Mouse (Mus musculus): Measurements from ENCODE around the gene Hoxd11. TPM values are rescaled to one million over a fixed set of nuclear protein-coding genes. Genes with fewer than 3 reads are reported as not detected.
A peak's percentile ranks its signal among the peaks of the same experiment; 100 is the strongest.

Hoxd11 gene
- polyA plus RNA-seq, 1 experiment from 2014 or later, result 0.44 TPM

DNA sequence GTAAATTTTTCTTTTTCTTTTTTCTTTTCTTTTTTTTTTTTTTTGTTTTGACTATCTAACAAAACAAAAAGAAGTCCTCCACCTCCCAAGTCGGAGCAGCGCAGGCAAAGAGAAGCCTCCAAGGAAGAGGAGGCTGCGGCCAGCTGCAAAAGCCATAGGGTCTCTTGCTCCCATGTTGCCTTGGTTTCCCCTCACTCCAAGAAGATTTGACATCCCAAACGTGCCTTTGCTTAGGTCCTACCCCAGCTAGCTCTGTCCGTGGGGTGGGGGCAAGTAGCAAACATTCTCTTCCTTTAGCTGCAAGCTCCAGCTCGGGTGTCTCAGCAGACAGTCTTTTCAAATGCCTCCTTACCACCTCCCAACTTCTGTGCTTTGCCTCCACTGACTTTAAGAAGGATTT, 54.4 kb downstream of the Hoxd11 start:
- Histone ChIP-seq H3K36me3 (ENCODE audit: control insufficient read depth, insufficient read depth, low read length) (no peaks in the 10 kb centered on the region), H3K4me2 (no peak overlapping the region), H3K27ac (ENCODE audit: low read depth, low read length) (no peak overlapping the region), H3K27me3 (replicated peaks; ENCODE audit: control insufficient read depth, insufficient read depth, low read length) (peaks cover 98% of the 10 kb centered on the region), H3K9me3 (ENCODE audit: control insufficient read depth, low read length) (no peaks in the 10 kb centered on the region), H3K4me1 (replicated peaks; ENCODE audit: control insufficient read depth, insufficient read depth, low read length) (no peaks in the 10 kb centered on the region; the same call in 1 of the 2 replicates), H3K9ac (ENCODE audit: low read depth, low read length) (no peak overlapping the region), H3K4me3 (ENCODE audit: low read depth, low read length) (no peak overlapping the region)
- no peak for ATAC-seq (replicated peaks; ENCODE audit: low FRiP score)
- peak; percentile 32 for DNase-seq (ENCODE audit: low spot score)
- 3% methylated on average over 6 of the region's 6 CpGs for WGBS

DNA sequence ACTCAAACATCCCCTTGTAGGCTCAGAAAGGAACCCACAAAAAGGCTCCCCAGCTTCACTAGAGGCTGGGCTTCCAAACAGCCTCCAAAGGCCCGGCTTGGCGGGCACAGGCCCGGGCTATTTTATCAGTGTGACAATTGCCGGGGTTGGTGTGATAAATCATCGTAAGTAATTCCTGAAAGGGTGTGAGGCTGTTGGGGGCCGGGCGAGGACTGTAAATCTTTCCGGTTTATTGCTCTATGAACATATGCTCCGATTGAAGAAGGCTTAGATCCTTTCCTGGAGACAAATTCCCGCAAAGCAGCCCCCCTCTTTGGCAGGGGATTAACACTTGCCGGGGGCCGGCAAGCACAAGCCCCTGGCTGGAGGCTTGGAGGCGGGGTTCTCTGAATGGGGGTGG, 55.1 kb downstream of the Hoxd11 start:
- no peak overlapping the region for H3K9ac ChIP-seq (ENCODE audit: low read depth, low read length)
- H3K9me3 ChIP-seq (ENCODE audit: control insufficient read depth, low read length), result no peaks in the 10 kb centered on the region
- ATAC-seq (replicated peaks; ENCODE audit: low FRiP score), result no peak
- no peak overlapping the region for H3K27ac ChIP-seq (ENCODE audit: low read depth, low read length)
- H3K36me3 ChIP-seq (ENCODE audit: control insufficient read depth, insufficient read depth, low read length), result no peaks in the 10 kb centered on the region
- H3K27me3 ChIP-seq (replicated peaks; ENCODE audit: control insufficient read depth, insufficient read depth, low read length), result peaks cover 98% of the 10 kb centered on the region
- H3K4me1 ChIP-seq (replicated peaks; ENCODE audit: control insufficient read depth, insufficient read depth, low read length), result no peaks in the 10 kb centered on the region; the same call in 1 of the 2 replicates
- no peak overlapping the region for H3K4me2 ChIP-seq
- H3K4me3 ChIP-seq (ENCODE audit: low read depth, low read length), result no peak overlapping the region
- 5% methylated on average over 13 of the region's 13 CpGs for WGBS
- DNase-seq (ENCODE audit: low spot score), result peak; percentile 36

DNA sequence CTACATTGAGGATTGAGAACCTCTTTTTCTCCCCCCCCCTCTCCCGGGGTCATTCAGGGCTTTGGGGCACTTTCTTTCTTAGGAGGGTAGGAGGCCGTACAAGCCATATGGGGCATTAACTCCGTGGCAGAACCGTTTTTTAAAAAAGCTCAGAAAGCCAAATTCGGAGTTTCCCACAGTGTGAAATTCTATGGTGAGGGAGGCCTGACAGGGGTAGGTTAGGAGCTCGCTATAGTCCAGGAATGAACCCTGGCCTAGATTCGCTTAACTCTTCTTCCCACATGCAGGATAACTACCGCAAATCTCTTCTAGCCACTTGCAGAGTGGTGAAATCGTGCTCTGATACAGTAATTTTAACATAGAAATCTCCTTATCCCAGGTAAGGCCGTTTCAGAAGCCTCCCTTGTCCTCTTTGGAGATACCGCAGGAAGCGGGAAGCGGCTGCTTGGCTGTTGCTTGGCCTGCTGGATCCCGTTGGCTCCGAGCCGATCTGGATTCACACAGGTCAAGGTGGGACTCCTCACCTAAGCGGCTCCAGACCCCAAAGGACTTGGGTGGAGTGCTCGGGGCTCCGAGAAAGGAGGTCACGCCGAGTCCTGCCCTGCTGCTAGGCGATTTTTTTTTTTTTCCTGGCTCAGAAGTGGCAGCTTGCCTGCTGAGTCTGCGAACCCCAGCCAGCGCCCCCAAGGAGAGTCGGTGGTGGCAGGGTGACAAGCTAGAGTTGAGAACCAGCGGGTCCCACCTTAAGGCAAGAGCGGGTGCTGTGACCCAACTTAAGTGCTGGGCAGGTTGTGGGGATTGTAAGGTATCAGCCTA, 55.8 kb downstream of the Hoxd11 start:
- H3K27ac ChIP-seq (ENCODE audit: low read depth, low read length), result no peak overlapping the region

DNA sequence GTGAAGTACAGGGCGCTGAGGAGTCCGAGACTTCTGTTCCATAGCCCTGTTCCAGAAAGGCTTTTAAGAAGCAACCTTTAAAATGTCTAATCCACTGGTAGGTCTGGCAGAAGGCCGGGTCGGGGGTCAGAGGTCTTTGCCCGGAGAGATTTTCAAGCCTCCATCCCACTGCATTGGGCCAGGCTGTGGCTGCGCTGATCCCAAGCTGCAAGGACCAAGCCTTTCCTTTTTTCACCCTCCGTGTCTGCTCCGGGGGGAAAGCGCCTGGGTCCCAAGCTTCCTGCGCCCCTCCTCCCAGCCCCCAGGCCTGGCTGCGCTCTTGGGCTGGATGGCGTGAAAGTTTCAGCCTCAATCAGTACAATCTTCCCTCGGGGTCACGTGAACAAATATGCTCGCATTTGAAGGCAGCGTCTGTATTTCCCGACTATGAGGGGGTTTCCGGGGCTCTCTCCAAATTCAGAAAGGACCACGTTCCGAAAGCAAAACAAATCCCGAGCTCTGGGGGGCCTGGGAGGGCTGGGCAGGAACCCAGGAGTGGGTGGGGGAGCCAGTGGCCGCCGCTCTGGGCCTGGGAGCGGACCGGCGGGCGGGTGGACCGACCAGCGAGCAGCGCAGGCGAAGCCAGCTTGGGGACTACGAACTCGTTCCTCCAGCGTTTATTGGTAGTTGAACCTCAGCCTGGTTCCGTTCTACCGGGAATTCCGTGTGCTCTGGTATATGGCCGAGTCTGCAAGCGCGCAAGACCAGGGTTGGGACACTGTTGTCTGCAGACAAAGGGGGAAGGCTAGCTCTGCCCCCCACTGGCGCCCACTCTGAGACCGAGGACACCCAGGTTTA, 56.7 kb downstream of the Hoxd11 start:
- 2% methylated on average over 42 of the region's 42 CpGs for WGBS

More for the DNA sequence above, 55.8 kb downstream of the Hoxd11 start:
- H3K4me1 ChIP-seq (replicated peaks; ENCODE audit: control insufficient read depth, insufficient read depth, low read length), result no peaks in the 10 kb centered on the region; the same call in 1 of the 2 replicates
- no peak overlapping the region for H3K4me3 ChIP-seq (ENCODE audit: low read depth, low read length)
- H3K36me3 ChIP-seq (ENCODE audit: control insufficient read depth, insufficient read depth, low read length), result no peaks in the 10 kb centered on the region
- H3K9me3 ChIP-seq (ENCODE audit: control insufficient read depth, low read length), result no peaks in the 10 kb centered on the region
- DNase-seq (ENCODE audit: low spot score), result peak; percentile 42
- H3K27me3 ChIP-seq (replicated peaks; ENCODE audit: control insufficient read depth, insufficient read depth, low read length), result peaks cover 100% of the 10 kb centered on the region
- WGBS, result 6% methylated on average over 27 of the region's 27 CpGs
- no peak overlapping the region for H3K9ac ChIP-seq (ENCODE audit: low read depth, low read length)
- ATAC-seq (replicated peaks; ENCODE audit: low FRiP score), result no peak
- no peak overlapping the region; the same call in 1 of the 2 replicates for H3K4me2 ChIP-seq

More for the DNA sequence above, 56.7 kb downstream of the Hoxd11 start:
- ATAC-seq (replicated peaks; ENCODE audit: low FRiP score) (no peak), DNase-seq (ENCODE audit: low spot score) (peak; percentile 42)
- Histone ChIP-seq H3K4me1 (replicated peaks; ENCODE audit: control insufficient read depth, insufficient read depth, low read length) (no peaks in the 10 kb centered on the region; the same call in 1 of the 2 replicates), H3K4me3 (ENCODE audit: low read depth, low read length) (peak overlapping the region; percentile 19; the same call in 1 of the 2 replicates), H3K9me3 (ENCODE audit: control insufficient read depth, low read length) (no peaks in the 10 kb centered on the region), H3K4me2 (peak overlapping the region; percentile 32), H3K27ac (ENCODE audit: low read depth, low read length) (no peak overlapping the region), H3K9ac (ENCODE audit: low read depth, low read length) (no peak overlapping the region), H3K36me3 (ENCODE audit: control insufficient read depth, insufficient read depth, low read length) (no peaks in the 10 kb centered on the region), H3K27me3 (replicated peaks; ENCODE audit: control insufficient read depth, insufficient read depth, low read length) (peaks cover 100% of the 10 kb centered on the region)

MicroRNA genes within 50 kb of the gene (microRNA counts, 519-probe panel; counts per million panel counts)
- microRNA mmu-miR-10b, result 4,357 counts per million, percentile 27 among the panel's probes with 10 or more counts

Small RNA genes lying within 50 kb of the gene (microRNA-seq; reads per million reads assigned to microRNA genes)
- not detected for gene Gm44463 (ENCODE audit: borderline number of aligned reads)
- 7,115 reads per million, percentile 91 among the genes with 10 or more reads in this experiment for gene Mir10b (ENCODE audit: borderline number of aligned reads)

Other genes starting within 250 kb of the Hoxd11 start
- gene Lnpk, start 100.1 kb upstream of the Hoxd11 start, polyA plus RNA-seq (2014; fragmentation: Nextera tagmentation; extraction: Ambion mirVana), result 25.7 and 29.1 TPM in 2 replicates
- gene Evx2, start 20.0 kb upstream of the Hoxd11 start, polyA plus RNA-seq (2014; fragmentation: Nextera tagmentation; extraction: Ambion mirVana), result 0.12 TPM in 1 of 2 replicates, not detected in the other
- gene Hoxd13, start 11.2 kb upstream of the Hoxd11 start, polyA plus RNA-seq (2014; fragmentation: Nextera tagmentation; extraction: Ambion mirVana), result 0.06 and 0.45 TPM in 2 replicates
- gene Hoxd12, start 4.5 kb upstream of the Hoxd11 start, polyA plus RNA-seq (2014; fragmentation: Nextera tagmentation; extraction: Ambion mirVana), result 0.12 and 0.49 TPM in 2 replicates
- 0.09 and 0.30 TPM in 2 replicates for gene Hoxd10, start 12.4 kb downstream of the Hoxd11 start, polyA plus RNA-seq (2014; fragmentation: Nextera tagmentation; extraction: Ambion mirVana)
- gene Hoxd9, start 18.2 kb downstream of the Hoxd11 start, polyA plus RNA-seq (2014; fragmentation: Nextera tagmentation; extraction: Ambion mirVana), result 0.10 and 0.22 TPM in 2 replicates
- 0.82 and 1.2 TPM in 2 replicates for gene Hoxd8, start 25.1 kb downstream of the Hoxd11 start, polyA plus RNA-seq (2014; fragmentation: Nextera tagmentation; extraction: Ambion mirVana)
- gene Hoxd3, start 32.4 kb downstream of the Hoxd11 start, polyA plus RNA-seq (2014; fragmentation: Nextera tagmentation; extraction: Ambion mirVana), result 0.47 and 0.87 TPM in 2 replicates
- gene Hoxd4, start 32.4 kb downstream of the Hoxd11 start, polyA plus RNA-seq (2014; fragmentation: Nextera tagmentation; extraction: Ambion mirVana), result 0.14 and 0.18 TPM in 2 replicates
- gene Gm28230, start 47.2 kb downstream of the Hoxd11 start, polyA plus RNA-seq (2014; fragmentation: Nextera tagmentation; extraction: Ambion mirVana), result not detected in 2 replicates
- 0.11 TPM in 1 of 2 replicates, not detected in the other for gene Hoxd1, start 83.4 kb downstream of the Hoxd11 start, polyA plus RNA-seq (2014; fragmentation: Nextera tagmentation; extraction: Ambion mirVana)
- 110 and 112 TPM in 2 replicates for gene Mtx2, start 146.2 kb downstream of the Hoxd11 start, polyA plus RNA-seq (2014; fragmentation: Nextera tagmentation; extraction: Ambion mirVana)